Mouse (Mus musculus) G1E (cell line): ENCODE measurements around the gene Palm. TPM values are rescaled to one million over a fixed set of nuclear protein-coding genes. Genes with fewer than 3 reads are reported as not detected.

Experiments used
- ATAC-seq: 2 replicates; pipeline ENCODE4 v1.8.0; 2016; ENCODE audit warnings: mild to moderate bottlenecking; ENCODE audit not compliant: insufficient number of reproducible peaks, poor library complexity, low FRiP score, severe bottlenecking; ENCODE audit errors: extremely low read depth
- DNase-seq: peaks from one replicate; pipeline ENCODE4 v3.0.0; 2012; ENCODE audit warnings: low spot score
- H3K27me3 ChIP-seq: 2 replicates; pipeline ENCODE4 v1.6.1; 2012; ENCODE audit warnings: mild to moderate bottlenecking, low read length, inconsistent platforms; ENCODE audit not compliant: insufficient read depth
- H3K36me3 ChIP-seq: replicated peaks from 2 replicates; pipeline ENCODE3; 2012; ENCODE audit warnings: mild to moderate bottlenecking, inconsistent platforms
- H3K4me1 ChIP-seq: 2 replicates; pipeline ENCODE4 v1.6.1; 2012; ENCODE audit warnings: low read depth, low read length, inconsistent platforms, mixed read lengths; ENCODE audit not compliant: insufficient read depth
- H3K4me3 ChIP-seq: 2 replicates; pipeline ENCODE4 v1.5.1; 2012; ENCODE audit warnings: low read depth, mild to moderate bottlenecking, inconsistent platforms, low read length, moderate library complexity, mixed read lengths
- H3K9me3 ChIP-seq: replicated peaks from 2 replicates; pipeline ENCODE4 v1.6.1; 2012; ENCODE audit warnings: inconsistent platforms
- CTCF ChIP-seq: IDR thresholded peaks from 2 replicates; pipeline ENCODE4 v1.5.1; 2012; ENCODE audit warnings: low read depth, low read length, inconsistent platforms, mixed read lengths
- GATA1 ChIP-seq: IDR thresholded peaks from 2 replicates; pipeline ENCODE4 v1.6.1; 2012; ENCODE audit warnings: borderline replicate concordance, low read length, inconsistent platforms, mixed read lengths
- GATA2 ChIP-seq: IDR thresholded peaks from 2 replicates; pipeline ENCODE4 v1.6.1; 2012; ENCODE audit warnings: low read depth, low read length, inconsistent platforms, borderline replicate concordance
- POLR2AphosphoS5 ChIP-seq: IDR thresholded peaks from 2 replicates; pipeline ENCODE4 v1.6.1; 2012; ENCODE audit warnings: low read depth, low read length, inconsistent platforms; ENCODE audit not compliant: insufficient replicate concordance
- TAL1 ChIP-seq: conservative IDR thresholded peaks from 2 replicates; pipeline ENCODE4 v1.6.1; 2012; ENCODE audit warnings: low read depth, low read length, inconsistent platforms, mixed read lengths
- polyA plus RNA-seq: library from polyadenylated mRNA; stranded (reverse); fragments of >175 nt; gene quantifications from 2 replicates; pipeline ENCODE4 v1.2.3, GENCODE M21; 2012
- total RNA-seq, 2 experiments: library from RNA; stranded (forward) in 1 of 2; stranded (reverse) in 1 of 2; fragments of 200-1000 nt in 1 of 2; fragments of >200 nt in 1 of 2; fragmentation: Nextera tagmentation in 1 of 2; gene quantifications; 2 replicates each; pipeline ENCODE4 v1.2.3; 2014 to 2017

The Palm gene
- total and polyA plus RNA-seq, 3 experiments: 0.11 to 0.42 TPM; not detected in 1

- H3K4me1 ChIP-seq: peaks cover 15% of the 10 kb centered on the region
- 0 out of 2 replicates have a peak, but pooled peaks cover 4% of the 10 kb centered on the region for H3K9me3 ChIP-seq
- H3K27me3 ChIP-seq: peaks cover 44% of the 10 kb centered on the region
- DNase-seq (no peak), ATAC-seq (peak; percentile 22)
- H3K4me3 ChIP-seq: peak overlapping the region; percentile 62; the same call in 1 of the 2 replicates
- H3K36me3 ChIP-seq: no peaks in the 10 kb centered on the region
- no peak for TF ChIP-seq POLR2AphosphoS5
- TF ChIP-seq TAL1: no peak; the same call in 1 of the 2 replicates
- TF ChIP-seq GATA1: no peak
- no peak for TF ChIP-seq GATA2
- TF ChIP-seq CTCF: no peak
These were observed 47.5 kb downstream of the Palm start for GRCm38 (mm10) chr10:79840644-79841551.

DNA sequence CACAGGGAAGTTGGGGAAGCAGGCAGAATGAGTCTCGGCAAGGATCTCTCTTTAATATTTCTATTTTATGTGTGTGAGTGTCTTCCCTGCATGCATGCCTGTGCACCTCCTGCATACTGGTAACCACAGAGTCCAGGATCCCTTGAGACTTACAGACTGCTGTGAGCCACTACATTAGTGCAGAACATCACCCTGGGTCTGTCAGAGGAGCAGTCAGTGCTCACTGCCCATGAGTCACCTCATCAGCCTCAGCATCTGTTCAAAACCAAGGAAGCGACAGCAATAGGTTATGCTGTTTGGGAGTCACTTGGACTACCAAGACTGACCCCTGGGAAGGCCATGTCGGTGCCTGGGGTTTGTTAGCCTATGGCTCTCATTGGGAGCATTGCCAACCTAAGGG lies 49.0 kb downstream of the Palm start:
- ATAC-seq (no peak), DNase-seq (no peak)
- Histone ChIP-seq H3K4me1 (peaks cover 17% of the 10 kb centered on the region), H3K9me3 (0 out of 2 replicates have a peak, but pooled peaks cover under 1% of the 10 kb centered on the region), H3K4me3 (no peak overlapping the region), H3K27me3 (peaks cover 47% of the 10 kb centered on the region), H3K36me3 (no peaks in the 10 kb centered on the region)
- no peak for TF ChIP-seq TAL1
- no peak for TF ChIP-seq GATA1
- TF ChIP-seq CTCF: no peak
- TF ChIP-seq POLR2AphosphoS5: no peak
- no peak for TF ChIP-seq GATA2

DNA sequence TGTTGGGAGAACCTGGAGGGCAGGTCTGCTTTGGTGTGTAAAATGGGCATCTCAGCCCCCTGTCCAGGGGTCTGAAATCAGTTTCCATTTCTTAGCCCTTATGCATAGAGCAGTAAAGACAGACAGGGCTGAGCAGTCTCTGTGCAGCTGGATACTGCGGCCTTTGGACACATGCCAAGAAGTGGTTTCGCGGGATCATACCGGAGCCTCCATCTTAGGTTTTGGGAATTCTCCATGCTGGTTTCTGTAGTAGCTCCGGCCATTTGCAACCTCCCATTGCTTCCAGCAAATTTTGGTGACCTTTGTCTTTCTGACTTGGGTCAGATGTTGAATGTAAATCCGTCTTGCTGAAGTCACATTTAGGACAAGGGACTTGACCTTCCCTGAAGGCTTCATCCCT lies 50.1 kb downstream of the Palm start:
- Histone ChIP-seq H3K9me3 (no peaks in the 10 kb centered on the region), H3K36me3 (no peaks in the 10 kb centered on the region), H3K4me3 (no peak overlapping the region), H3K27me3 (peaks cover 40% of the 10 kb centered on the region), H3K4me1 (peaks cover 17% of the 10 kb centered on the region)
- DNase-seq (no peak), ATAC-seq (no peak)
- TF ChIP-seq GATA2 (no peak), CTCF (no peak), TAL1 (no peak), POLR2AphosphoS5 (no peak), GATA1 (no peak)

GRCm38 (mm10) chr10:79846553-79846952 lies 53.2 kb downstream of the Palm start:
- ATAC-seq: no peak

DNA sequence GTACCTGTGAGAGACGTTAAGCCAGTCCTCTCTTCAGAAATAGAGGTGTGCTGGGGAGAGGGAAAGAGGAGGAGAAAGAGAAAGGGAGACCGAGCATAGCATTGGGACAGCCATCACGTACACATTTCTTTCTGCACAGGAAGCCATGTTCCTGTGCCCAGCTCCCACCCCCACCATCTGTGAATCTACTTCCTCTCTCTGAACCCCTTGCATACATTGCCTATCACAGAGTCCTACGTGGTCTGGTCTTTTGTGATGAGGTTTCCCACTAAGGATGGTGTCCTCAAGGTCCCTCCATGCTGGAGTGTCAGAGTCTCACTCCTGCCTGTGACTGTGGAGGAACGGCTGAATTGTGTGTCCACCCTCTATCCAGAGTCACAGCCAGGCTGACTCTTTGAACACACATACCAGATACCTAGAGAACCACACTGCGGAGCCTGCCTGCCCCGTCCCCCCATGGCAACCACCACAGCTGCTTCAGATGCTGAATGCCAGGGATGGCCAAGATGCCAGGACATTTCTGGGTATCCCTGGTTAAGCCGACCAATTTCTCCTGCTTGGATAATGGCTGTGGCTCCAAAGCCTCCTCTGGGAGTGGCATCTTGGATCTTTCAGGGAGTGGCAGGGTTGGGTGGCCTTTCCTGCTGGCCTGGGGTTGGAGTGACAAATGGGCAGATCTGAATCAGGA lies 56.7 kb downstream of the Palm start:
- H3K27me3 ChIP-seq: peaks cover 9% of the 10 kb centered on the region
- H3K4me1 ChIP-seq: peaks cover 44% of the 10 kb centered on the region
- peaks cover 18% of the 10 kb centered on the region for H3K36me3 ChIP-seq
- no peaks in the 10 kb centered on the region for H3K9me3 ChIP-seq
- TF ChIP-seq GATA2 (no peak), GATA1 (no peak), TAL1 (no peak), POLR2AphosphoS5 (no peak), CTCF (no peak)
- no peak overlapping the region for H3K4me3 ChIP-seq
- no peak for DNase-seq
- ATAC-seq: no peak

More at GRCm38 (mm10) chr10:79846553-79846952, 53.2 kb downstream of the Palm start:
- no peaks in the 10 kb centered on the region for H3K9me3 ChIP-seq
- no peak for DNase-seq
- peaks cover 26% of the 10 kb centered on the region for H3K27me3 ChIP-seq
- no peak overlapping the region for H3K4me3 ChIP-seq
- peaks cover 13% of the 10 kb centered on the region for H3K36me3 ChIP-seq
- peaks cover 25% of the 10 kb centered on the region for H3K4me1 ChIP-seq
- TF ChIP-seq POLR2AphosphoS5 (no peak), TAL1 (no peak), GATA1 (no peak), CTCF (no peak), GATA2 (no peak)

- DNase-seq (no peak), ATAC-seq (no peak)
- peak overlapping the region; percentile 93; the same call in 1 of the 2 replicates for H3K4me3 ChIP-seq
- H3K9me3 ChIP-seq: no peaks in the 10 kb centered on the region
- peaks cover 51% of the 10 kb centered on the region for H3K4me1 ChIP-seq
- TF ChIP-seq GATA2 (no peak), GATA1 (no peak), POLR2AphosphoS5 (no peak), TAL1 (no peak), CTCF (no peak)
- peaks cover 34% of the 10 kb centered on the region for H3K36me3 ChIP-seq
- H3K27me3 ChIP-seq: peaks cover 2% of the 10 kb centered on the region
These were observed 58.3 kb downstream of the Palm start for GRCm38 (mm10) chr10:79851653-79852052.
